Mouse (Mus musculus) brain, embryonic 18.5 days (tissue): Measurements from ENCODE around the gene Cntnap3.
"Not testable (repeated sequence)": the region's sequence is repeated elsewhere in the genome, so short reads cannot be mapped to it uniquely, and the experiment has no call there.

Experiments used
- DNase-seq: peaks from one replicate; pipeline ENCODE4 v3.0.0-alpha.2; 2012; ENCODE audit warnings: low read depth, low spot score

Gene Cntnap3

DNA sequence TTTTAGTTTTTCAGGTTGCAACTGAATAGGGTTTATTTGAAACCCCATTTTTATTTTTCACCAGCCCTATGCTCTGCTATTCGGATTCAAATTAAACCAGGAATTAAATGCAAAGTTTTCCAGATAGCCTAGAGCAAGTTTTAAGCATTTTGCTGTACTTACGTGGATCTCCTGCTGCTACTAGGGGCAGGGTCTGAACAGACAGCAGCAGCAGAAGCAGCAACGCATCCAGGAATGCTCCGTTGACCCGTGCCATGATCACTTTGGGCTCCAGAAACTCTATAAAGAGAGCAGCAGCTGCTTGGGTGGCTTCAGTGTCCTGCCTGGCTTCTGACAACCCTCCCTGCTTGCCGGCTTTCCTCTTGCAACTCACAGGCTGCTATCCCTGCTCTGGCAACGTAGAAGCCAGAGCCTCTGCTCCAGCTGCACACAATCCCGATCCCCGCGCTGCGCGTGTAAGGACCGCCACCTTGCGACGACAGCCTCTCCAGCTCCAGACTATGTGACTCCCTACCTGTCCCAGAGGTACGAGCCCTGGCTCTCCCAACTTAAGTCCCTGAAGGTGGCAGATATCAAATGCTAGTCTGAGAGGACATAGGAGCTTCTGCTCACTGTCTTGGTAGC is at the start of gene Cntnap3:
Cntnap3 (minus strand) TSS at position 371 of the 624 bp plus-strand sequence.
- peak; percentile 40 for DNase-seq

DNA sequence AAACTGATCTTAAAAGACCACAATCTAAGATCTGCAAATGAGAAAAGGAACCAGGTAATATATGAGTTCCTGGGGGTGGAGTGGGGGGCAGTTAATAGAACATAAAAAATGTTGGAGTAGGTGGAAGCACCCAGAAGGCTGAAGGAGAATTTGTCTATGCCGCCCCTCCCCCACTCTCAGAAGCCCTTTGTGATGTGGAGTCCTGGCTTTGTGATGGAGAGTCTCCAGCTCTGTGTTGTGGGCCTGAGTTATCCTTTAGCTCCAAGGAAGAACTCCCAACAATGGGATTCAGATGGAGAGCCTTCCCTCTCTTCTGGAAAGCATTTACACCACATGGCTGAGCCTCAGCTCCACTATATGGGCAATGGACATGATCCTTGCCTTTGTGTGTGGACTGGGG is 13.4 kb upstream of the Cntnap3 start, which contains the start of gene Spata31:
Spata31 (plus strand) TSS at position 216 of the 400 bp plus-strand sequence.
- DNase-seq, result no peak

DNA sequence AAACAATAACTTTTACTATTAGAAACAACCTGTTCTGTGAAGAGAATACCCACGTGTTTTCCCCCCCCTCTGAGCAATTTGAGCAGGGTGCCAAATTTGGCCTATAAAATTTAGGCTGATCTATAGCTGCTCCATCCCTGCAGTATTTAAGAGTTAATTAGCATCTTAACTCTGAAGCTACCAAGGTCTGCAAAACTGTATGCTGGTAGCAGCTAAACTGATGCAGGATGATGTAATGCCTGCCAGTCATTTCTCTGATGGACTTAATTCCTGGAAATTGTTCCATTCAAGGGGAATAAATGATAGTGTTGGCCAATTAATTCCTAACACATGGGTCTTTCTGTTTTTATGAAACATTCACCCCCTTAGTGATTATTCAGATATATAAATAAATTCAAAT is 623 bp downstream of the Cntnap3 start:
- DNase-seq, result no peak

DNA sequence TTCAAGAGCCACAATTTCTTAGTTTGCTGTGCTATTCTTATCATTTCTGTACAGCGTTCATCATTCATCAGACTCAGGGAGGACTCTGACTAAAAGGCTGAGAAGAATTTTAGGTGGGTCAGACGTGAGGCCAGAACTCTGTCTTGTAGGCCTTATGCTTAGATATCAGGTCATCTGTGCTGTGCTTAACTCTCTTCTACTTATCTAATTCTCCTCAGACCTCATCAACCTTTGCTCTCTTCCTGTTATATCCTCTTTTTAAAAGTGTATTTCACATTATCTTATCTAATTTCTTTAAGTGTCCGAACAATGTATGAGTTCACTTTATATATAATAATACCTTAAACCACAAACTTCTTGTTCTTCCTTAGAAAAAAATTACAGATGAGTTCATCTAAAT is 38.4 kb downstream of the Cntnap3 start:
- no peak for DNase-seq

DNA sequence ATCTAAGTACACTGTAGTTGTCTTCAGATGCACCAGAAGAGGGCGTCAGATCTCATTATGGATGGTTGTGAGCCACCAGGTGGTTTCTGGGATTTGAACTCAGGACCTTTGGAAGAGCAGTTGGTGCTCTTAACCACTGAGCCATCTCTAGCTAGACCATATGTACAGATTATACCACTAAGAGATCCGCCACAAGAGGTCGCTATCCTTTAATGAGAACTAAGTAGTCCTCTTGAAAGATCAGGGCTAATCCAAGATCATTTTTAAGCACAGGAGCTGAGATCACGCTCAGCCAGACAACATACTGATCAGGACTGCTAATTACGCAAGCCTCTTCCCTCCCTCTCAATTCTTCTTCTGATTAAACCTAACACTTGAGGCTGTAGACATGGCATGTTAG is 78.9 kb downstream of the Cntnap3 start:
- not testable (repeated sequence) for DNase-seq

DNA sequence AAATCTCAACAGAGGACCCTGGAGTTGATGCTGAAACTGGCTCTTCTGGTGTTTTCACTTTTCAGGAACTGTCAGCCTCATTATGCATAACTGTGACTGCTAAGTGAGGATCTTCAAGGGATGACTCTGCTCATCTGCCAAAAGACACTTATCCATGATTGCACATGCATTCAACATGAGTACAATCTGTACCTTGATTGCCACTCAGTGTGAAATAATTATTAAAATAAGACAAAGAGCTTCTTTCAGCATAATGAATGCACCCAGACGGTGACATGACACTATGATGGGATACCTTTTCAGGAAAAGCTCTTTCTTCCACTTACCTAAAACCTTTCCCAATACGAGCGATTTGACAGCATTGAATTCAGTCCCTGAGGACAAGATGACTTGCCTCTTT is 158.4 kb downstream of the Cntnap3 start:
- no peak for DNase-seq

DNA sequence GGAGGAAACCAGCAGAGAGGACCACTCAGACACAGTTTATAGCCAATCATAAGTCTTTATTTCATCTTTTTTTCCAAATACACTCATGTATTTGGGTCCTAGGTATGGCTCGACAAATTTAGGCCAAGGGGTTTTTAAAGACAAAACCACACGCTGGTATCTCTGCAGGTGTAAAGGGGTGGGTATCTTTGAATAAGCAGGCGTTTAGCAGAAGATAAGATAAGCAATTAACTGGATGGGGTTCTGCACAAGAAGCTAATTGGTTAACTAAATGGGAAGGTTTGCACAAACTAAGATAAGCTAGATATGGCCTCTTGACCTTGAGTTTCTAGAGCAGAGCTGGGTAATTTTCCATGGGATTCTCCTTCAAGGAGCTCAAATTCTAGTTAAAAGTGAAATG is 171.5 kb downstream of the Cntnap3 start:
- no peak for DNase-seq

DNA sequence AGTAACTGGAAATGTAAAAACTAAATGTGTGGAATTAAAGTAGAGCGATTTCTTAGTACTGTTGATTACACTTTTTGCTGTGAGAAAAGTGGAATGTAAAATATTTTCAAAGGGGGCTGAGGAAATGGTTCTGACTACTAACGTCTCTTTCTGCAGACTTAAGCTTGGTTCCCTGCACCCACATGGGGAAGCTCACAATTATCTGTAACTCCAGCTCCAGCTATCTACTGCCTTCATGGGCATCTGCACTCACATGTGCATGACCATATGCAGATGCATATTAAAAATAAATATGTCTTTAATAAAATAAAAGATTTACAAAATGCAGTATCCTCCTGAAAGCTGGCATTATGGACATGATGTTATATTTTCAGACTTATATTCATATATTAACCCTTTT is 187.0 kb downstream of the Cntnap3 start:
- no peak for DNase-seq

DNA sequence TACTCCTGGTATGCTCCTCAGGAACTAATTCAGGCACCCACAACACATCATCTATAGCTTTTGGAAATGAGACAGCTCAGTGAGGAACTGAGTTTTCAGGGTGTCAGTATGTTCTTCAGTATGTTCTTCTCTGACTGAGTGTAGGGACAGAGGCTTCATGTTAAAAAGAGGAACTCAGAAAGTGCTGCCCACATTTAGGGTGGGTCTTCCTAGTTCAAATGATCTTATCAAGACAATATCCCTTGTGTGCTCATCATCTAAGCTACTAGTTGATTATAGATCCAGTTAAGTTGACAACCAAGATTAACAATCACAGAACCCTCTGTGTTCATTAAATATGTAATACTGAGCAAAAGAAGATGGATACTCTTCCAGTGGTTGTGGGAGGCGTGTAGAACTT is 211.3 kb downstream of the Cntnap3 start:
- no peak for DNase-seq
